Mouse (Mus musculus): ENCODE results near the gene B4galnt3. TPM values are rescaled to one million over a fixed set of nuclear protein-coding genes. Genes with fewer than 3 reads are reported as not detected.

The B4galnt3 gene
- polyA plus RNA-seq, 1 experiment from 2014 or later = 0.74 TPM

- H3K4me1 ChIP-seq (replicated peaks; ENCODE audit: control insufficient read depth, insufficient read depth) = no peaks in the 10 kb centered on the region
- no peak overlapping the region for H3K9ac ChIP-seq (ENCODE audit: low read length)
- peak overlapping the region; percentile 67 for H3K27ac ChIP-seq (replicated peaks)
- H3K9me3 ChIP-seq (ENCODE audit: control insufficient read depth, low read length) = no peaks in the 10 kb centered on the region
- peak; percentile 55 for DNase-seq (ENCODE audit: low spot score)
- no peak overlapping the region for H3K4me2 ChIP-seq (replicated peaks; ENCODE audit: low read depth)
- peak; percentile 77 for ATAC-seq (ENCODE audit: low FRiP score, low TSS enrichment)
- no peaks in the 10 kb centered on the region for H3K27me3 ChIP-seq (ENCODE audit: control insufficient read depth, insufficient read depth, low read length)
- TF ChIP-seq CTCF (IDR thresholded peaks at IDR 0.05; ENCODE audit: low read depth) = no peak
- no peak for TF ChIP-seq EP300 (optimal IDR thresholded peaks at IDR 0.05)
- no peaks in the 10 kb centered on the region for H3K36me3 ChIP-seq (ENCODE audit: control insufficient read depth, insufficient read depth, low read length)
- 64% methylated on average over 7 of the region's 7 CpGs for WGBS
- H3K4me3 ChIP-seq (ENCODE audit: low read depth, low read length) = no peak overlapping the region
Measured at GRCm38 (mm10) chr6:120174602-120175115, 119.7 kb downstream of the B4galnt3 start.

GRCm38 (mm10) chr6:120174028-120174601, 120.2 kb downstream of the B4galnt3 start:
- no peaks in the 10 kb centered on the region for H3K36me3 ChIP-seq (ENCODE audit: control insufficient read depth, insufficient read depth, low read length)
- no peaks in the 10 kb centered on the region for H3K9me3 ChIP-seq (ENCODE audit: control insufficient read depth, low read length)
- no peak overlapping the region for H3K4me3 ChIP-seq (ENCODE audit: low read depth, low read length)
- no peak for DNase-seq (ENCODE audit: low spot score)
- H3K4me2 ChIP-seq (replicated peaks; ENCODE audit: low read depth) = no peak overlapping the region
- peak overlapping the region; percentile 67 for H3K27ac ChIP-seq (replicated peaks)
- 54% methylated on average over 6 of the region's 6 CpGs for WGBS
- TF ChIP-seq CTCF (IDR thresholded peaks at IDR 0.05; ENCODE audit: low read depth) = no peak
- TF ChIP-seq EP300 (optimal IDR thresholded peaks at IDR 0.05) = no peak
- H3K27me3 ChIP-seq (ENCODE audit: control insufficient read depth, insufficient read depth, low read length) = no peaks in the 10 kb centered on the region
- H3K4me1 ChIP-seq (replicated peaks; ENCODE audit: control insufficient read depth, insufficient read depth) = no peaks in the 10 kb centered on the region
- H3K9ac ChIP-seq (ENCODE audit: low read length) = no peak overlapping the region
- ATAC-seq (ENCODE audit: low FRiP score, low TSS enrichment) = peak; percentile 51; the same call in 1 of the 2 replicates

- no peak for DNase-seq (ENCODE audit: low spot score)
- WGBS = 72% methylated on average over 8 of the region's 8 CpGs
- no peak overlapping the region for H3K4me3 ChIP-seq (ENCODE audit: low read depth, low read length)
- no peaks in the 10 kb centered on the region for H3K4me1 ChIP-seq (replicated peaks; ENCODE audit: control insufficient read depth, insufficient read depth)
- H3K36me3 ChIP-seq (ENCODE audit: control insufficient read depth, insufficient read depth, low read length) = no peaks in the 10 kb centered on the region
- H3K4me2 ChIP-seq (replicated peaks; ENCODE audit: low read depth) = no peak overlapping the region
- H3K9me3 ChIP-seq (ENCODE audit: control insufficient read depth, low read length) = no peaks in the 10 kb centered on the region
- TF ChIP-seq EP300 (optimal IDR thresholded peaks at IDR 0.05) = peak; percentile 29
- no peak for TF ChIP-seq CTCF (IDR thresholded peaks at IDR 0.05; ENCODE audit: low read depth)
- H3K9ac ChIP-seq (ENCODE audit: low read length) = no peak overlapping the region
- peak overlapping the region; percentile 24; the same call in 1 of the 2 replicates for H3K27ac ChIP-seq (replicated peaks)
- no peaks in the 10 kb centered on the region for H3K27me3 ChIP-seq (ENCODE audit: control insufficient read depth, insufficient read depth, low read length)
- peak; percentile 38; the same call in 1 of the 2 replicates for ATAC-seq (ENCODE audit: low FRiP score, low TSS enrichment)
Measured at GRCm38 (mm10) chr6:120172294-120173017, 121.9 kb downstream of the B4galnt3 start.

- H3K9me3 ChIP-seq (ENCODE audit: control insufficient read depth, low read length) = no peaks in the 10 kb centered on the region
- H3K4me2 ChIP-seq (replicated peaks; ENCODE audit: low read depth) = no peak overlapping the region
- no peak overlapping the region for H3K4me3 ChIP-seq (ENCODE audit: low read depth, low read length)
- H3K27ac ChIP-seq (replicated peaks) = no peak overlapping the region
- WGBS = 43% methylated on average over 4 of the region's 4 CpGs
- DNase-seq (ENCODE audit: low spot score) (no peak), ATAC-seq (ENCODE audit: low FRiP score, low TSS enrichment) (no peak)
- no peak overlapping the region for H3K9ac ChIP-seq (ENCODE audit: low read length)
- TF ChIP-seq EP300 (optimal IDR thresholded peaks at IDR 0.05) = no peak
- no peak for TF ChIP-seq CTCF (IDR thresholded peaks at IDR 0.05; ENCODE audit: low read depth)
- no peaks in the 10 kb centered on the region for H3K36me3 ChIP-seq (ENCODE audit: control insufficient read depth, insufficient read depth, low read length)
- no peaks in the 10 kb centered on the region for H3K4me1 ChIP-seq (replicated peaks; ENCODE audit: control insufficient read depth, insufficient read depth)
- no peaks in the 10 kb centered on the region for H3K27me3 ChIP-seq (ENCODE audit: control insufficient read depth, insufficient read depth, low read length)
Measured at GRCm38 (mm10) chr6:120167574-120167973, 126.8 kb downstream of the B4galnt3 start.

GRCm38 (mm10) chr6:120164765-120165164, 129.6 kb downstream of the B4galnt3 start:
- TF ChIP-seq CTCF (IDR thresholded peaks at IDR 0.05; ENCODE audit: low read depth) = no peak
- TF ChIP-seq EP300 (optimal IDR thresholded peaks at IDR 0.05) = no peak
- H3K36me3 ChIP-seq (ENCODE audit: control insufficient read depth, insufficient read depth, low read length) = no peaks in the 10 kb centered on the region
- H3K4me1 ChIP-seq (replicated peaks; ENCODE audit: control insufficient read depth, insufficient read depth) = no peaks in the 10 kb centered on the region; the same call in 1 of the 2 replicates
- H3K4me3 ChIP-seq (ENCODE audit: low read depth, low read length) = no peak overlapping the region
- WGBS = 85% methylated on average over 4 of the region's 4 CpGs
- no peak overlapping the region for H3K9ac ChIP-seq (ENCODE audit: low read length)
- H3K4me2 ChIP-seq (replicated peaks; ENCODE audit: low read depth) = no peak overlapping the region
- no peak overlapping the region for H3K27ac ChIP-seq (replicated peaks)
- no peak for DNase-seq (ENCODE audit: low spot score)
- no peak for ATAC-seq (ENCODE audit: low FRiP score, low TSS enrichment)
- no peaks in the 10 kb centered on the region for H3K27me3 ChIP-seq (ENCODE audit: control insufficient read depth, insufficient read depth, low read length)
- H3K9me3 ChIP-seq (ENCODE audit: control insufficient read depth, low read length) = no peaks in the 10 kb centered on the region

GRCm38 (mm10) chr6:120162928-120163327, 131.4 kb downstream of the B4galnt3 start:
- Histone ChIP-seq H3K9ac (ENCODE audit: low read length) (no peak overlapping the region), H3K4me3 (ENCODE audit: low read depth, low read length) (no peak overlapping the region), H3K4me1 (replicated peaks; ENCODE audit: control insufficient read depth, insufficient read depth) (peaks cover 3% of the 10 kb centered on the region; the same call in 1 of the 2 replicates), H3K36me3 (ENCODE audit: control insufficient read depth, insufficient read depth, low read length) (no peaks in the 10 kb centered on the region), H3K4me2 (replicated peaks; ENCODE audit: low read depth) (no peak overlapping the region), H3K27ac (replicated peaks) (no peak overlapping the region), H3K9me3 (ENCODE audit: control insufficient read depth, low read length) (no peaks in the 10 kb centered on the region), H3K27me3 (ENCODE audit: control insufficient read depth, insufficient read depth, low read length) (no peaks in the 10 kb centered on the region)
- ATAC-seq (ENCODE audit: low FRiP score, low TSS enrichment) (no peak), DNase-seq (ENCODE audit: low spot score) (no peak)
- TF ChIP-seq CTCF (IDR thresholded peaks at IDR 0.05; ENCODE audit: low read depth) (no peak), EP300 (optimal IDR thresholded peaks at IDR 0.05) (no peak)
- WGBS = 73% methylated on average over 6 of the region's 6 CpGs
